Mouse (Mus musculus): ENCODE measurements at regions not wholly inside any gene's neighbourhood (a gene's known extent, or its start where the extent isn't known, plus 50 kb on each side); places are given as distances from the start of the nearest gene placed in this dataset.

DNA sequence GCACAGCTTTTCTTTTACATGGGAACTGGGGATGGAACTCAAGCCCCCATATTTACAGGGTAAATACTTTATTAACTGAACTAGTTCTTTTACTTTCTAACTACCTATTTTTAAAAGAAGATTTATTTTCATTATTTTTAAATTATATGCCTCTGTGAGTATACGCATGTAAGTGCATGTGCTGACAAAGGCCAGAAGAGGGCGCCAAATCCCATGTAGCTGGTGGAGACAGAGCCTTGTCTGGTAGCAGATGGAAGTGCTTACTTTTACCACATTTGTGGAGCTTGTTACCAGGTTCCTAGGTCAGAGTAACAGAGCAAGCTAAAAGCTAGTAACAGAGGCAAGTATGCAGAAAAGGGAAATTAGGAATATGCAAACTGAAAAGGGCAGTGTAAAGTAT, 119.4 kb downstream of the Pxdc1 start:
- 82% methylated on average over 2 of the region's 2 CpGs for WGBS
- TF ChIP-seq CTCF (IDR thresholded peaks at IDR 0.05; ENCODE audit: borderline replicate concordance, insufficient read depth, low read depth, low read length) (no peak), POLR2A (IDR thresholded peaks at IDR 0.05; ENCODE audit: borderline replicate concordance, insufficient read depth, low read length) (no peak)
- no peak overlapping the region for H3K27ac ChIP-seq (ENCODE audit: insufficient read depth, low read length)
- H3K4me3 ChIP-seq (replicated peaks; ENCODE audit: insufficient read depth, low read depth, low read length): no peak overlapping the region
- no peaks in the 10 kb centered on the region for H3K4me1 ChIP-seq (ENCODE audit: control insufficient read depth, insufficient read depth, low read length)
- no peaks in the 10 kb centered on the region for H3K27me3 ChIP-seq (ENCODE audit: control insufficient read depth, insufficient read depth, low read length)
- DNase-seq: no peak

- TF ChIP-seq CTCF (IDR thresholded peaks at IDR 0.05; ENCODE audit: borderline replicate concordance, insufficient read depth, low read depth, low read length) (no peak), POLR2A (IDR thresholded peaks at IDR 0.05; ENCODE audit: borderline replicate concordance, insufficient read depth, low read length) (no peak)
- no peaks in the 10 kb centered on the region for H3K4me1 ChIP-seq (ENCODE audit: control insufficient read depth, insufficient read depth, low read length)
- no peak overlapping the region for H3K4me3 ChIP-seq (replicated peaks; ENCODE audit: insufficient read depth, low read depth, low read length)
- no peaks in the 10 kb centered on the region for H3K27me3 ChIP-seq (ENCODE audit: control insufficient read depth, insufficient read depth, low read length)
- H3K27ac ChIP-seq (ENCODE audit: insufficient read depth, low read length): no peak overlapping the region
- no peak for DNase-seq
- 83% methylated on average over 3 of the region's 3 CpGs for WGBS
Measured at GRCm38 (mm10) chr13:34511332-34511731, 142.0 kb downstream of the Pxdc1 start.

GRCm38 (mm10) chr13:34507224-34507623, 146.1 kb downstream of the Pxdc1 start:
- TF ChIP-seq CTCF (IDR thresholded peaks at IDR 0.05; ENCODE audit: borderline replicate concordance, insufficient read depth, low read depth, low read length) (no peak), POLR2A (IDR thresholded peaks at IDR 0.05; ENCODE audit: borderline replicate concordance, insufficient read depth, low read length) (no peak)

DNA sequence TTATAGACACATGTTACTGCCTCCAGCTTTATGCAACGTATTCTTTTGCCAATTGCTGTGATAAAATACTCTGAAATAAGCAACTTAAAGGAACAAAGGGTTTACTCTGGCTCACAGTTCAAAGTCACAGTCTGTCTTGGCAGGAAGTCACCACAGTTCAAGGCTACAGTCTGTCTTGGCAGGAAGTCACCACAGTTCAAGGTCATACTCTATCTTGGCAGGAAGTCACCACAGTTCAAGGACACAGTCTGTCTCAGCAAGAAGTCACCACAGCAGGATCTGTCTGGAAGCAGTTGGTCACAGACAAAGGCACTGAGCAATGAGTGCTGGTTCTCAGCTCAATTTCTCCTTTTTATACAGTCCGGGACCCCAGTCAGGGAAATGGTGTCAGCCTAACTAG, 147.4 kb downstream of the Pxdc1 start:
- no peak for DNase-seq
- no peak overlapping the region for H3K4me3 ChIP-seq (replicated peaks; ENCODE audit: insufficient read depth, low read depth, low read length)
- TF ChIP-seq POLR2A (IDR thresholded peaks at IDR 0.05; ENCODE audit: borderline replicate concordance, insufficient read depth, low read length) (no peak), CTCF (IDR thresholded peaks at IDR 0.05; ENCODE audit: borderline replicate concordance, insufficient read depth, low read depth, low read length) (no peak)
- H3K27me3 ChIP-seq (ENCODE audit: control insufficient read depth, insufficient read depth, low read length): no peaks in the 10 kb centered on the region
- 53% methylated on average over 2 of the region's 2 CpGs for WGBS
- no peak overlapping the region for H3K27ac ChIP-seq (ENCODE audit: insufficient read depth, low read length)
- no peaks in the 10 kb centered on the region for H3K4me1 ChIP-seq (ENCODE audit: control insufficient read depth, insufficient read depth, low read length)

More at GRCm38 (mm10) chr13:34507224-34507623, 146.1 kb downstream of the Pxdc1 start:
- H3K27ac ChIP-seq (ENCODE audit: insufficient read depth, low read length): no peak overlapping the region
- no peak overlapping the region for H3K4me3 ChIP-seq (replicated peaks; ENCODE audit: insufficient read depth, low read depth, low read length)
- no peaks in the 10 kb centered on the region for H3K27me3 ChIP-seq (ENCODE audit: control insufficient read depth, insufficient read depth, low read length)
- no peak for DNase-seq
- no peaks in the 10 kb centered on the region for H3K4me1 ChIP-seq (ENCODE audit: control insufficient read depth, insufficient read depth, low read length)
- WGBS: 82% methylated on average over 2 of the region's 2 CpGs

GRCm38 (mm10) chr13:34504879-34505278, 148.4 kb downstream of the Pxdc1 start:
- H3K27ac ChIP-seq (ENCODE audit: insufficient read depth, low read length): no peak overlapping the region
- no peaks in the 10 kb centered on the region for H3K27me3 ChIP-seq (ENCODE audit: control insufficient read depth, insufficient read depth, low read length)
- TF ChIP-seq CTCF (IDR thresholded peaks at IDR 0.05; ENCODE audit: borderline replicate concordance, insufficient read depth, low read depth, low read length) (no peak), POLR2A (IDR thresholded peaks at IDR 0.05; ENCODE audit: borderline replicate concordance, insufficient read depth, low read length) (no peak)
- no peaks in the 10 kb centered on the region for H3K4me1 ChIP-seq (ENCODE audit: control insufficient read depth, insufficient read depth, low read length)
- DNase-seq: no peak
- H3K4me3 ChIP-seq (replicated peaks; ENCODE audit: insufficient read depth, low read depth, low read length): no peak overlapping the region
- 87% methylated on average over 3 of the region's 3 CpGs for WGBS

GRCm38 (mm10) chr13:34498910-34499309, 153.9 kb upstream of the Slc22a23 start:
- H3K27me3 ChIP-seq (ENCODE audit: control insufficient read depth, insufficient read depth, low read length): no peaks in the 10 kb centered on the region
- no peak overlapping the region for H3K4me3 ChIP-seq (replicated peaks; ENCODE audit: insufficient read depth, low read depth, low read length)
- no peak for DNase-seq
- TF ChIP-seq CTCF (IDR thresholded peaks at IDR 0.05; ENCODE audit: borderline replicate concordance, insufficient read depth, low read depth, low read length) (no peak), POLR2A (IDR thresholded peaks at IDR 0.05; ENCODE audit: borderline replicate concordance, insufficient read depth, low read length) (no peak)
- WGBS: 99% methylated on average over 2 of the region's 2 CpGs
- H3K4me1 ChIP-seq (ENCODE audit: control insufficient read depth, insufficient read depth, low read length): no peaks in the 10 kb centered on the region
- H3K27ac ChIP-seq (ENCODE audit: insufficient read depth, low read length): no peak overlapping the region

DNA sequence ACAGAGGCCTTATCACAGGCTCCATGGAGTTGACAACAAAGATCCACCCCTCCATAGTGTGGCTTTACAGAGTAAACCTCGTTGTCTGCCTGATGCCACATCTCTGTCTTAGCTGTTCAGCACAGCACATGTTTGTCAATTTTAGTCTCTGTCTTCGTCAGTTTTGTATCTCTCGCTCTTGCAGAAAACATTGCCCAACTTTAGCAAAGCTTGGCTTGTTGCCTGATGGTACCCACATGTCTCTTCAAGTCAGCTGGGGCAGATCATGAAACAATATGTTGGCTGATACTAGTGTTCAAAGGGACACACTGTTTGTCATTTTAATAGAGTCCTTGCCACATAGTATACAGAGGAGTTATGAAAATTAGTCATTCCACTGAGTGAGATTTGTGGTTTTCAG, 152.7 kb upstream of the Slc22a23 start:
- Histone ChIP-seq H3K27ac (ENCODE audit: insufficient read depth, low read length) (no peak overlapping the region), H3K4me3 (replicated peaks; ENCODE audit: insufficient read depth, low read depth, low read length) (no peak overlapping the region), H3K27me3 (ENCODE audit: control insufficient read depth, insufficient read depth, low read length) (no peaks in the 10 kb centered on the region), H3K4me1 (ENCODE audit: control insufficient read depth, insufficient read depth, low read length) (no peaks in the 10 kb centered on the region)
- WGBS: 43% methylated on average over 3 of the region's 3 CpGs
- no peak for TF ChIP-seq POLR2A (IDR thresholded peaks at IDR 0.05; ENCODE audit: borderline replicate concordance, insufficient read depth, low read length)
- no peak for TF ChIP-seq CTCF (IDR thresholded peaks at IDR 0.05; ENCODE audit: borderline replicate concordance, insufficient read depth, low read depth, low read length)
- no peak for DNase-seq

GRCm38 (mm10) chr13:34484831-34485230, 139.8 kb upstream of the Slc22a23 start:
- WGBS: 100% methylated on average over 1 of the region's 1 CpGs
- H3K4me3 ChIP-seq (replicated peaks; ENCODE audit: insufficient read depth, low read depth, low read length): no peak overlapping the region
- no peak for DNase-seq

More at GRCm38 (mm10) chr13:34484831-34485230, 139.8 kb upstream of the Slc22a23 start:
- H3K4me1 ChIP-seq (ENCODE audit: control insufficient read depth, insufficient read depth, low read length): no peaks in the 10 kb centered on the region
- H3K27ac ChIP-seq (ENCODE audit: insufficient read depth, low read length): no peak overlapping the region
- no peaks in the 10 kb centered on the region for H3K27me3 ChIP-seq (ENCODE audit: control insufficient read depth, insufficient read depth, low read length)
- TF ChIP-seq POLR2A (IDR thresholded peaks at IDR 0.05; ENCODE audit: borderline replicate concordance, insufficient read depth, low read length) (no peak), CTCF (IDR thresholded peaks at IDR 0.05; ENCODE audit: borderline replicate concordance, insufficient read depth, low read depth, low read length) (no peak)

Data from cerebellum, adult 2 months (tissue).